Mouse (Mus musculus) G1E (cell line): ENCODE measurements at regions not wholly inside any gene's neighbourhood (a gene's known extent, or its start where the extent isn't known, plus 50 kb on each side); places are given as distances from the start of the nearest gene placed in this dataset.

Source experiments
- ATAC-seq: 2 replicates; pipeline ENCODE4 v1.8.0; 2016; ENCODE audit warnings: mild to moderate bottlenecking; ENCODE audit not compliant: insufficient number of reproducible peaks, poor library complexity, low FRiP score, severe bottlenecking; ENCODE audit errors: extremely low read depth
- DNase-seq: peaks from one replicate; pipeline ENCODE4 v3.0.0; 2012; ENCODE audit warnings: low spot score
- H3K27me3 ChIP-seq: 2 replicates; pipeline ENCODE4 v1.6.1; 2012; ENCODE audit warnings: mild to moderate bottlenecking, low read length, inconsistent platforms; ENCODE audit not compliant: insufficient read depth
- H3K36me3 ChIP-seq: replicated peaks from 2 replicates; pipeline ENCODE3; 2012; ENCODE audit warnings: mild to moderate bottlenecking, inconsistent platforms
- H3K4me1 ChIP-seq: 2 replicates; pipeline ENCODE4 v1.6.1; 2012; ENCODE audit warnings: low read depth, low read length, inconsistent platforms, mixed read lengths; ENCODE audit not compliant: insufficient read depth
- H3K4me3 ChIP-seq: 2 replicates; pipeline ENCODE4 v1.5.1; 2012; ENCODE audit warnings: low read depth, mild to moderate bottlenecking, inconsistent platforms, low read length, moderate library complexity, mixed read lengths
- H3K9me3 ChIP-seq: replicated peaks from 2 replicates; pipeline ENCODE4 v1.6.1; 2012; ENCODE audit warnings: inconsistent platforms
- CTCF ChIP-seq: IDR thresholded peaks from 2 replicates; pipeline ENCODE4 v1.5.1; 2012; ENCODE audit warnings: low read depth, low read length, inconsistent platforms, mixed read lengths
- GATA1 ChIP-seq: IDR thresholded peaks from 2 replicates; pipeline ENCODE4 v1.6.1; 2012; ENCODE audit warnings: borderline replicate concordance, low read length, inconsistent platforms, mixed read lengths
- GATA2 ChIP-seq: IDR thresholded peaks from 2 replicates; pipeline ENCODE4 v1.6.1; 2012; ENCODE audit warnings: low read depth, low read length, inconsistent platforms, borderline replicate concordance
- POLR2AphosphoS5 ChIP-seq: IDR thresholded peaks from 2 replicates; pipeline ENCODE4 v1.6.1; 2012; ENCODE audit warnings: low read depth, low read length, inconsistent platforms; ENCODE audit not compliant: insufficient replicate concordance
- TAL1 ChIP-seq: conservative IDR thresholded peaks from 2 replicates; pipeline ENCODE4 v1.6.1; 2012; ENCODE audit warnings: low read depth, low read length, inconsistent platforms, mixed read lengths

DNA sequence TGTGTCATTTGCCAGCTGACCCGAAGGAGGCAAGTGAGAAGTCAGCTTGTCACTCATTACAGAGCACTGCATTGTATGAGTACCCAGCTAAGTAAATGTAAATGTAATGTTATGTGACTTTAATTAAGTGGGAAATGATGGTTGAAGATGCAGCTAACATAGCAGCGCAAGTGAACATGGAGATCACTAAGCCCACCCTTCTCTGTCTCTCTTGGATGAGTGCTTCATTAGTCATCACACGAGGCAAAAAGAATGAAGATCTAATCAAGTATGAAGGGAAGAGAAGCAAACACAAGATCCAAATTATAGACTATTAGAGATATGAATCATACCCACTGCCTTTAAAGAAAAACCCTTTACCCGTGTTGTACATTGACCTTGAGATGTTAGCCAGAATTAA lies 61.8 kb upstream of the Cldn18 start:
- DNase-seq = no peak

DNA sequence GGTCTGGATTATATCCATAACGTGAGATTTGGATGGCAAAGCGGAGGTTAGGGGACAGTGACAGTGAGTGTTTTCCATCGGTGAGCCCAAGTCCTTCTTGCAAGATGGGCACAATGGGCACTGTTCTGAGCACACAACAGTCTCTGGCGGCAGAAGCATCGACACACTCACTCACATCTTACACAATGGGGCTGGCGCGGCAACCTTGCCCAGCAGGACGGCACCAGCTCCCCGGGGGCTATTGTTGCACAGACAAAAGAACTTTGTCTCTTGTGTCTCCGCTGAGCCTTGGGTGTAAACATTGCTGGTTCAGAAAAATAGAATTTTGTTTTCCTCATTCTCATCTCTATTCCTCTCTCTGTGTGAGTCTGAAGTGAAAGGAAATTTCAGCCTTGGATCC lies 53.6 kb upstream of the Cldn18 start:
- no peaks in the 10 kb centered on the region for H3K27me3 ChIP-seq
- no peak overlapping the region for H3K4me3 ChIP-seq
- ATAC-seq (no peak), DNase-seq (no peak)
- H3K9me3 ChIP-seq = peaks cover 41% of the 10 kb centered on the region
- H3K36me3 ChIP-seq = no peaks in the 10 kb centered on the region
- H3K4me1 ChIP-seq = no peaks in the 10 kb centered on the region
- TF ChIP-seq POLR2AphosphoS5 (no peak), TAL1 (no peak), GATA2 (no peak), GATA1 (no peak), CTCF (no peak)

More for the DNA sequence above, 61.8 kb upstream of the Cldn18 start:
- TF ChIP-seq CTCF (no peak), GATA1 (no peak), TAL1 (no peak), POLR2AphosphoS5 (no peak), GATA2 (no peak)
- peaks cover 34% of the 10 kb centered on the region for H3K9me3 ChIP-seq
- no peaks in the 10 kb centered on the region for H3K27me3 ChIP-seq
- no peaks in the 10 kb centered on the region for H3K36me3 ChIP-seq
- H3K4me3 ChIP-seq = no peak overlapping the region
- ATAC-seq = no peak
- H3K4me1 ChIP-seq = no peaks in the 10 kb centered on the region
